Mouse (Mus musculus): Measurements from ENCODE around the gene Ddx43. TPM values are rescaled to one million over a fixed set of nuclear protein-coding genes. Genes with fewer than 3 reads are reported as not detected.

Ddx43 gene
- polyA plus RNA-seq, 1 experiment, result 0.11 TPM

GRCm38 (mm10) chr9:78429551-78429950 lies 34.0 kb downstream of the Ddx43 start:
- WGBS, result 90% methylated on average over 2 of the region's 2 CpGs
- no peaks in the 10 kb centered on the region for H3K27me3 ChIP-seq (ENCODE audit: control insufficient read depth, insufficient read depth, low read length)
- no peaks in the 10 kb centered on the region for H3K36me3 ChIP-seq (ENCODE audit: control insufficient read depth, insufficient read depth, low read length)
- TF ChIP-seq POLR2A (IDR thresholded peaks at IDR 0.05; ENCODE audit: control insufficient read depth, extremely low read depth, insufficient read depth, low read length, poor library complexity) (no peak), CTCF (IDR thresholded peaks at IDR 0.05; ENCODE audit: borderline replicate concordance, control insufficient read depth, extremely low read depth, insufficient read depth, low read length, poor library complexity) (no peak)
- DNase-seq, result no peak
- H3K4me3 ChIP-seq (ENCODE audit: control insufficient read depth, insufficient read depth, low read length), result no peak overlapping the region
- peaks cover 12% of the 10 kb centered on the region for H3K4me1 ChIP-seq (replicated peaks; ENCODE audit: control insufficient read depth, insufficient read depth, low read length)
- H3K27ac ChIP-seq (ENCODE audit: control insufficient read depth, insufficient read depth, low read length), result no peak overlapping the region

- no peak overlapping the region for H3K27ac ChIP-seq (ENCODE audit: control insufficient read depth, insufficient read depth, low read length)
- no peak for DNase-seq
- no peaks in the 10 kb centered on the region for H3K27me3 ChIP-seq (ENCODE audit: control insufficient read depth, insufficient read depth, low read length)
- TF ChIP-seq CTCF (IDR thresholded peaks at IDR 0.05; ENCODE audit: borderline replicate concordance, control insufficient read depth, extremely low read depth, insufficient read depth, low read length, poor library complexity) (no peak), POLR2A (IDR thresholded peaks at IDR 0.05; ENCODE audit: control insufficient read depth, extremely low read depth, insufficient read depth, low read length, poor library complexity) (no peak)
- peaks cover 12% of the 10 kb centered on the region for H3K4me1 ChIP-seq (replicated peaks; ENCODE audit: control insufficient read depth, insufficient read depth, low read length)
- 87% methylated on average over 6 of the region's 6 CpGs for WGBS
- no peak overlapping the region for H3K4me3 ChIP-seq (ENCODE audit: control insufficient read depth, insufficient read depth, low read length)
- H3K36me3 ChIP-seq (ENCODE audit: control insufficient read depth, insufficient read depth, low read length), result no peaks in the 10 kb centered on the region
Measured at GRCm38 (mm10) chr9:78430486-78430885, 34.9 kb downstream of the Ddx43 start.

- Histone ChIP-seq H3K4me1 (replicated peaks; ENCODE audit: control insufficient read depth, insufficient read depth, low read length) (peaks cover 8% of the 10 kb centered on the region), H3K27ac (ENCODE audit: control insufficient read depth, insufficient read depth, low read length) (no peak overlapping the region), H3K27me3 (ENCODE audit: control insufficient read depth, insufficient read depth, low read length) (no peaks in the 10 kb centered on the region), H3K4me3 (ENCODE audit: control insufficient read depth, insufficient read depth, low read length) (no peak overlapping the region), H3K36me3 (ENCODE audit: control insufficient read depth, insufficient read depth, low read length) (no peaks in the 10 kb centered on the region)
- TF ChIP-seq POLR2A (IDR thresholded peaks at IDR 0.05; ENCODE audit: control insufficient read depth, extremely low read depth, insufficient read depth, low read length, poor library complexity) (no peak), CTCF (IDR thresholded peaks at IDR 0.05; ENCODE audit: borderline replicate concordance, control insufficient read depth, extremely low read depth, insufficient read depth, low read length, poor library complexity) (no peak)
- 94% methylated on average over 5 of the region's 5 CpGs for WGBS
- no peak for DNase-seq
Measured at GRCm38 (mm10) chr9:78432471-78432870, 36.9 kb downstream of the Ddx43 start.

GRCm38 (mm10) chr9:78439426-78439825 lies 43.8 kb downstream of the Ddx43 start:
- WGBS, result 38% methylated on average over 5 of the region's 5 CpGs
- Histone ChIP-seq H3K27ac (ENCODE audit: control insufficient read depth, insufficient read depth, low read length) (no peak overlapping the region), H3K27me3 (ENCODE audit: control insufficient read depth, insufficient read depth, low read length) (no peaks in the 10 kb centered on the region; the same call in 1 of the 2 replicates), H3K36me3 (ENCODE audit: control insufficient read depth, insufficient read depth, low read length) (no peaks in the 10 kb centered on the region), H3K4me1 (replicated peaks; ENCODE audit: control insufficient read depth, insufficient read depth, low read length) (peaks cover 6% of the 10 kb centered on the region), H3K4me3 (ENCODE audit: control insufficient read depth, insufficient read depth, low read length) (no peak overlapping the region)
- no peak for DNase-seq
- TF ChIP-seq POLR2A (IDR thresholded peaks at IDR 0.05; ENCODE audit: control insufficient read depth, extremely low read depth, insufficient read depth, low read length, poor library complexity), result no peak
- TF ChIP-seq CTCF (IDR thresholded peaks at IDR 0.05; ENCODE audit: borderline replicate concordance, control insufficient read depth, extremely low read depth, insufficient read depth, low read length, poor library complexity), result no peak

- DNase-seq, result no peak
- TF ChIP-seq CTCF (IDR thresholded peaks at IDR 0.05; ENCODE audit: borderline replicate concordance, control insufficient read depth, extremely low read depth, insufficient read depth, low read length, poor library complexity), result no peak
- TF ChIP-seq POLR2A (IDR thresholded peaks at IDR 0.05; ENCODE audit: control insufficient read depth, extremely low read depth, insufficient read depth, low read length, poor library complexity), result no peak
- Histone ChIP-seq H3K27ac (ENCODE audit: control insufficient read depth, insufficient read depth, low read length) (no peak overlapping the region), H3K36me3 (ENCODE audit: control insufficient read depth, insufficient read depth, low read length) (no peaks in the 10 kb centered on the region), H3K4me3 (ENCODE audit: control insufficient read depth, insufficient read depth, low read length) (peak overlapping the region; percentile 68), H3K27me3 (ENCODE audit: control insufficient read depth, insufficient read depth, low read length) (no peaks in the 10 kb centered on the region; the same call in 1 of the 2 replicates), H3K4me1 (replicated peaks; ENCODE audit: control insufficient read depth, insufficient read depth, low read length) (peaks cover 6% of the 10 kb centered on the region)
- WGBS, result 3% methylated on average over 9 of the region's 9 CpGs
Measured at GRCm38 (mm10) chr9:78442237-78442578, 46.6 kb downstream of the Ddx43 start.

GRCm38 (mm10) chr9:78442579-78443392 lies 47.2 kb downstream of the Ddx43 start, which contains the start of gene Cgas:
Gene Cgas (minus strand): TSS chr9:78443237.
- peaks cover 8% of the 10 kb centered on the region for H3K4me1 ChIP-seq (replicated peaks; ENCODE audit: control insufficient read depth, insufficient read depth, low read length)
- no peak within 1 kb of the TSS for H3K27ac ChIP-seq (ENCODE audit: control insufficient read depth, insufficient read depth, low read length)
- H3K36me3 ChIP-seq (ENCODE audit: control insufficient read depth, insufficient read depth, low read length), result no peaks in the 10 kb centered on the region
- TF ChIP-seq CTCF (IDR thresholded peaks at IDR 0.05; ENCODE audit: borderline replicate concordance, control insufficient read depth, extremely low read depth, insufficient read depth, low read length, poor library complexity) (no peak), POLR2A (IDR thresholded peaks at IDR 0.05; ENCODE audit: control insufficient read depth, extremely low read depth, insufficient read depth, low read length, poor library complexity) (no peak)
- no peaks in the 10 kb centered on the region; the same call in 1 of the 2 replicates for H3K27me3 ChIP-seq (ENCODE audit: control insufficient read depth, insufficient read depth, low read length)
- WGBS, result under 1% methylated on average over 81 of the region's 81 CpGs
- H3K4me3 ChIP-seq (ENCODE audit: control insufficient read depth, insufficient read depth, low read length), result peak within 1 kb of the TSS; percentile 68
- peak; percentile 38 for DNase-seq
